Mouse (Mus musculus) brain, embryonic 14.5 days (tissue): ENCODE measurements around the gene Cyp11a1. TPM values are rescaled to one million over a fixed set of nuclear protein-coding genes. Genes with fewer than 3 reads are reported as not detected.

ENCODE experiments used
- DNase-seq: peaks from one replicate; pipeline ENCODE4 v3.0.0-alpha.2; 2011; ENCODE audit warnings: low read depth
- CTCF ChIP-seq: fragments of 200-500 bp; IDR thresholded peaks from 2 replicates; pipeline ENCODE4 v1.5.1; 2012; ENCODE audit warnings: inconsistent platforms, mild to moderate bottlenecking, moderate library complexity, borderline replicate concordance; ENCODE audit not compliant: insufficient read depth, insufficient read length; ENCODE audit errors: extremely low read depth
- POLR2A ChIP-seq: fragments of 200-500 bp; IDR thresholded peaks from 2 replicates; pipeline ENCODE4 v1.6.1; 2012; ENCODE audit warnings: mild to moderate bottlenecking, inconsistent platforms, borderline replicate concordance; ENCODE audit not compliant: poor library complexity, insufficient read depth, insufficient read length, severe bottlenecking; ENCODE audit errors: extremely low read depth
- polyA plus RNA-seq: library from polyadenylated mRNA; depleted of rRNA; stranded (reverse); fragments of >200 nt; gene quantifications from 2 replicates; pipeline ENCODE4 v1.2.3, GENCODE M21; 2012

Gene Cyp11a1
- polyA plus RNA-seq, 1 experiment = 0.66 TPM

GRCm38 (mm10) chr9:57965281-57966185 is 40.7 kb upstream of the Cyp11a1 start:
- DNase-seq = no peak
- TF ChIP-seq CTCF = no peak
- TF ChIP-seq POLR2A = no peak

GRCm38 (mm10) chr9:57967237-57967960 is 38.8 kb upstream of the Cyp11a1 start:
- TF ChIP-seq POLR2A = no peak
- TF ChIP-seq CTCF = no peak
- no peak for DNase-seq

DNA sequence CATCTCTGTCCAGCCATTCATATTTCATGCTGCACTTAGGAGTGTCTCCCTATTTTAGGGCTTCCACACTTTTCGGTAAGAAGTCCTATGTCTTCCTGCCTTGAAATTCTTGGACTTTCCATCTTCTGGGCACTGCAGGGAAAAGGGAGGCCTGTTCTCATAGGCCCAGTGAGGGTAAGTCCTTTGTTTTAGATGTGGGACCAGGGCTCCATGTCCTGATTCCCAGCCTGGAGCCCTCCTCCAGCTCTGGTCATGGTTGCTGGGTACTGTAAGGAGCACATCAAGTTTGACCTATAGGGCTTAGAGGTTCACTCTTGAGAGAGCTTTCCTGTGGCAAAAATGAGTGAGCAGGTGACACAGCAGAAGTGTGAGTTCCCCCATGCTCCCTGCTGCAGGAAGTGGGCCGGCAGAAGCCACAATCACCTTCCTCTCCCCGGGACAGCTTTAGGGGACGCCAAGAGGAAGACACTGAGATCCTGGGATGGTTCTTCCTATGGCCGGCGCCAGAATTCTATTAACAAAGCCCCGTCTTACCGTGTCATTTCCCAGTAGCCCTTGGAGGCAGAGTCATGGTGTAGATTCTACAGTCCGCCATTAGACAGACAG is 37.9 kb upstream of the Cyp11a1 start:
- DNase-seq = no peak
- no peak for TF ChIP-seq POLR2A
- TF ChIP-seq CTCF = no peak

- DNase-seq = no peak
- TF ChIP-seq POLR2A (no peak), CTCF (no peak)
These were observed 37.2 kb upstream of the Cyp11a1 start for GRCm38 (mm10) chr9:57968783-57969542.

DNA sequence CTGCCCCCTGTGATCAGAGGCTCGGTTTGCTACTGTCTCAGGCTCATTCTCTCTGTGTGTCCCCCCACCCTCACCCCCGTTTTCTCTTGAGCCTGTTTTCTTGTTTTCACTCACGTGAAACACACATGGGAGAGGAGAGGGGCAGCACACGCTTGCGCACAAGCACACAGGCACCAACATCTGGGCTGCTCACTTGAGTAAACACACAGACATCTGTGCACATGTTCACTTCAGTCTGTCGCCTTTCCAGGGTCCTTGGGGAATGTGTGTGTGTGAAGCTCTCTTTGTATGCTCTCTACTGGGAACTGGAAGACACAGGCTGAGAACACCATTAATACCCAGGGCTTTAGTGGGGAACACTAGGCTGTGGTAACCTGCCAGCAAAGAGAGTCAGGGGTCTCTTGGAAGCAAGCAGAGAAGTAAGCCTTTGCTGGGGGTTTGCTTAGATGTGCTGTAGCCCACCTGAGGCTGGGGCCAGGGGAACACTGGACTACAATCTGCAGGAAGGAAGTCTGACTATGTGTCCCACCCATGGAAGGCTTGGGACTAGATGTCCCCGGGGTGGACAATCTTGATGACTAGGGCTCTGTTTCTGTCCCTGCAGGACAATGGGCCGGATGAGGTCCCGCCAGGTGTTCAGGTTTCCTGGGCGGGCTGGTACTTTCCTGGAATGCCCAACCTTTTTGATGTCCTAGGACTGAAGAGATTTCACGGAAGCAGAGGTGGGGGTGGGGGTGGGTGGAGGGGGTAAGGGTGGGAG is 36.3 kb upstream of the Cyp11a1 start:
- no peak for TF ChIP-seq POLR2A
- no peak for TF ChIP-seq CTCF
- peak; percentile 31 for DNase-seq

- DNase-seq = no peak
- TF ChIP-seq CTCF = no peak
- no peak for TF ChIP-seq POLR2A
These were observed 34.8 kb upstream of the Cyp11a1 start for GRCm38 (mm10) chr9:57971413-57971812.

GRCm38 (mm10) chr9:57972141-57972591 is 34.0 kb upstream of the Cyp11a1 start:
- TF ChIP-seq POLR2A (no peak), CTCF (no peak)
- DNase-seq = no peak

DNA sequence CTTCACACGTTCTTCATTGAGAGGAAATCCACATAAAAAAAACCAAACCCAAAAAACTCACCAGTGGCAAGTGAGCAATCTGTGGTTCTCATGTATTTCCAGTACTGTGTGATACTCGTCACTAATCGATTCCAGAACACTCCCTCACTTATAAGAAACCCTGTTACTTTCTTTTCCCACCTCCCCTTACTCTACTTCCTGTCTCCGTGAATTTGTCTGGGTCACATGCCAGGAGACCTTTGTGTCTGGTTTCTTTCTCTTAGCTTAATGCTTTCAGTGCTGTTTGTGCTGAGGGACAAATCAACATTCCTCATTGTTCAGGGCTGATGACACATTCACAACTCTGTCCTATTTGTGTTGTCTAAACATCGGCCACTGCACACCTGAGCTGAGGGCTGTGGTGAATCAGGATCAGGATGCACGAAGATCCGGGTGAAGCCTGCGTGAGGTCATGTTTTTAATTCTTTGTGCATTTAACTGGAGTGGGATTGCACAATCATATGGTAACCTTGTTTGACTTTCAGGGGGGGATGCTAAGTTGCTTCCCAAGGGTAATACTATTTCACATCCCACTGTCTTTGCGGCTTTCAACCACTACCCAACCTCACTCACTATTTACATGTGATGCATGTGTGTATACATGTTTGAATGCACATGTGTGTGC is 33.3 kb upstream of the Cyp11a1 start:
- no peak for DNase-seq
- TF ChIP-seq CTCF (no peak), POLR2A (no peak)

DNA sequence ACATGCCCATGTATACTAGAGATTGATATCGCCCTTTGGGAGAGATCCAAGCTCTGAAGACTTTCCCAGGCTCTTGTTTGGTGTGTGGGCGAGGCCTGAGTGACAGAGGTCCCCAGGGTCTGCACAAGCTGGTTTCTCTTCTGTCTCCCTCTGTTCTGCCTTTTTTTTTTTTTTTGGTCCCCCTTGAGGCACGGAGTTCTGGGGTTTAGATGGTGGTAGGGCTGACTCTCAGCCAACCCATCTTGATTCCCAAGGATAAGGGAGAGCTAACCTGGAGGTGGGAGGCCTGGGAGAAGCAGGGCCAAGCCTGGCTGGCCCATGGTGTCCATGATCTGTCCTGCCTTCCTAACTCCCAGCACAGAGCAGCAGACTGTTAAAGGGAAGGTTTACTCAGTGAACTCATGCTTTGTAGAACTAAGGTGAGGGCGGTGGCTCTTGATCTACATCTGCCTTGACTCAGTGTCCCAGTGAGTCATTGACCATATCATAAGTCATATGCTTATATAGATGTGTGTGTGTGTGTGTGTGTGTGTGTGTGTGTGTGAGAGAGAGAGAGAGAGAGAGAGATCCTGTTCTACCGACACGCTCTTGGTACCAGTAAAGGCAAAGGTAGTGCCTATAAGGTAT is 32.7 kb upstream of the Cyp11a1 start:
- TF ChIP-seq CTCF (no peak), POLR2A (no peak)
- DNase-seq = no peak
